Mouse (Mus musculus): ENCODE measurements around the gene Igf1r.

The Igf1r gene

GRCm38 (mm10) chr7:67958045-67958444, 5.4 kb downstream of the Igf1r start:
- no peak for DNase-seq

DNA sequence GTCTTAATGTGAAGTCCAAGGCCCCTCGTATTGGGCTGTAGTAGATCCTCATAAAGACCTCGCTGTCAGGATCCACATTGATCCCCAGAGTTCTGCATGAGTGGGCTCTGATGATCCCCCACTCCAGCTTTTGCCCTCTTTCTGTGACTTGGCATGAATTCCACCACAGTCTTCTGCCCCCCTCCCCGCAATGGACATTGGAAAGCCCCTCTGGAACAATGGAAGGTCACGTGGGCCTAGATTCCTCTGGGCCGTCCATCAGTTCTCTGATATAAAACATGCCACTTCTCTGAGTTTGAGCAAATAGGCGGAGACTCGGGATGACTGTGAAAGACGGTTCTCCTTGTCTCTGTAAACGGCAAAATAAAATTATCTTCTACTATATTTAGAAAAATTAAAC, 8.1 kb downstream of the Igf1r start:
- DNase-seq: peak in 1 of 2 experiments; percentile 3

- peak; percentile 89 to 91 for DNase-seq
Measured at GRCm38 (mm10) chr7:67961567-67962267, 9.1 kb downstream of the Igf1r start.

DNA sequence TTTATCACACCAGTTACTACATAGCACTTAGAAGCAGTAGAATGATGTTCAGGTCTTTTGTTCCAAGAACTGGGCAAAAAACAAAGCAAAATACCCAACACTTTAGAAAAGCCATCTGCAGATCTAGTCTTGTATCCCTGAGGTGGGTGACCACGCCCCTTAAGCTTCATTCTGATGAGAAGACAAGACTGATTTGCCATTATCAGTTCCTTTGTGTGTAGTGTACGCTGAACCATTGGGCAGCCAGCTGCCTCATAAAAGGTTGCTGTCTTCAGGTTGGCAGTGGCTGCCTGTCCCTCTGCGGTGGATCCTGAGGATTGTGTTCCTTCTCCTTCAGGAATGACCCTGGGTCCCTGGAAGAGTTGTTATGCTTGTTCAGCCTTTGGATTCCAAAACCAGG, 11.1 kb downstream of the Igf1r start:
- no peak for DNase-seq

DNA sequence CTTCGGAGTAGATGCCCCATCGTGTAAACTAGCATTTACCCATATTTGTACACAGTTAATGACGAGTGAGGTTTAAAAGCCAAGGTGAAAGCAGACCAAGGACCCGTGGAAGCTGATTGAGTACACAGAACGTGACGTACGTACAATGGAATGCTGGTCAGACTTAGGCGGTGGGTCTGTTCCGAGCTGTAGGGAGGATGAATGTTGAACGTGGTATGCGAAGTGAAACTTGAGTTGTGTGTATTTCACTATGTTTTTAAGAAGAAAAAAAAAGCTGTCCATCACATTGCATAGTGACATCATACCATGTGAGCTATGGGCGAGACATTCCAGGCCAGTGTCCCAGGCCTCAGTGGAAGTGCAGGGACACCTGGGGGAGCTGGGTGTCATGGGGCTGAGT, 15.8 kb downstream of the Igf1r start:
- no peak for DNase-seq

GRCm38 (mm10) chr7:67969076-67969475, 16.4 kb downstream of the Igf1r start:
- DNase-seq: no peak

GRCm38 (mm10) chr7:67973180-67974014, 20.8 kb downstream of the Igf1r start:
- DNase-seq: no peak

GRCm38 (mm10) chr7:67981956-67982355, 29.3 kb downstream of the Igf1r start:
- no peak for DNase-seq

DNA sequence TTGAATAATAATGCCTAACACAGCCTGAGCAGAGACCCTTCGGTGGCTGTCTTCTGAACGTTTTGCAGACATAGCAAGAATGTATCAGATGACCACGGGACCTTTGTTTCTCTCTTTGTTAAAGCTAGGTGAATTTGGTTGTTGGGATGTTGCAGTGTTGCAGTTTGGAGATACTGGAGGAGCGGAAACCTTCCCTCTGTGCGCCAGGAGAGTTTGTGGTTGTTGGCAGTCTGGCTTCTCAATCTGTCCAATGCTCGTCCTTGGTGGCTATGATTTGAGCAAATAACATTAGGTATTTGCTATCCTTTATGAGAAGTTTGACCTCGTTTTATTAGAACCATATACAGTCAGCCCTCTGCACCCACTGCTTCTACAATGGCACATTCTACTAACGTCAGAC, 30.2 kb downstream of the Igf1r start:
- DNase-seq: peak in 1 of 2 experiments; percentile 39

GRCm38 (mm10) chr7:67983451-67983850, 30.8 kb downstream of the Igf1r start:
- no peak for DNase-seq

DNA sequence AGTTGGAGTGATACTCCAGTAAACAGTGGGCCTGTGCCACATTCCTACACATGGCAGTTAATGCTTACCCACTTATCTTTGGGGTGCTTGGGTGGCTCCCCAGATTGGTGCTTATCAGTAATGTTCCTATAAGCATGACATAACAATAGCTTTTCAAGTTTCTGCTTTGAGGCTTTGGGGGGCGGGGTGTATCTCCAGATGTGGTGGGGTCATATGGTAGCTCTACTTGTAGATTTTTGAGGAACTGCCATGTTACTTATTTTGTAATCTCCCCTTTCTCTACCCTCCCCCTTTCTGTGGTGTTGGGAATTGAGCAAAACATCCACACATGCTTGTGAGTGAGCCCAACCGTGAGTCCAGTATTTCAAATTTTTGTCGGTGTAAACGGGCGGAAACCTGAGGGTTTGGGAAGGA, 32.4 kb downstream of the Igf1r start:
- no peak for DNase-seq

- DNase-seq: no peak
Measured at GRCm38 (mm10) chr7:67985511-67985910, 32.9 kb downstream of the Igf1r start.

- no peak for DNase-seq
Measured at GRCm38 (mm10) chr7:67986277-67986676, 33.6 kb downstream of the Igf1r start.

DNA sequence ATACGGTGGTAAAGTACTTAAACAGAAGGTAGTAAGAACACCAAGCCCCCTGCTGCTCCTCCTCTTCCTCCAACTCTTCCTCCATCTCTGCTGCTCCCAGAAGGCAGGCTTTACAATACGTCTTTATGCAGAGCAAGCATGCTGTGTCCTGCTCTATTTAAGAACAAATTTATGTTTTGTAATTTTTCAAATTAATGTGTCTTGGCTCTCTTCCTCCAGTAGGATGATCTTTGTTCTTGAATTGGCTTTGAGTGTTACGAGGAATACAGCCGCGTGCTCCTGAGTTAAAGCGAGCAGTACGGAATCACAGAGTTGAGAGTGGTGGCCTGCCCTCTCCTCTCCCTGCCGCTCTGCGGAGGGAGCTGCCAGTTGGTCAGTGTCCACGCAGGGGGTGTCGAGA, 34.2 kb downstream of the Igf1r start:
- DNase-seq: no peak

- DNase-seq: no peak
Measured at GRCm38 (mm10) chr7:67989376-67989775, 36.7 kb downstream of the Igf1r start.

DNA sequence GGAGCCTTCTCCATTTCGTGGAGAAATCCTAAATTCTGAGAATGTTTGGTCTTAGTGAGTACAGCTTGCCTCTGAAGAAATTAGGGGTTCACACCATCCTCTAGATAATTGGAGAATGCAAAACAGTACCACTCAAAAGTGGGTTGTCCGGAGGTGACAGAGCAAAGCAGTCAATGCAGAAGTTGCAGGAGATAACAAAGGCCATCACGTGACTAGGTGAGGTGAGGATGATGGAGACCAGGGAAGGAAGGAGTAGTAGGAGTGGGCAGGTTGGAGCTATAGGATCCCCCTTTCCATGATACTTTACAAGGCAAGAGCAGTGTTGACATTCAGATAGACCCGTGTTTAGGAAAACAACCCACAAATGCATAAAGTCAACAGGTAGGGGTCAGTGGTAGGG, 41.0 kb downstream of the Igf1r start:
- no peak for DNase-seq

GRCm38 (mm10) chr7:67994346-67994858, 41.8 kb downstream of the Igf1r start:
- no peak for DNase-seq

DNA sequence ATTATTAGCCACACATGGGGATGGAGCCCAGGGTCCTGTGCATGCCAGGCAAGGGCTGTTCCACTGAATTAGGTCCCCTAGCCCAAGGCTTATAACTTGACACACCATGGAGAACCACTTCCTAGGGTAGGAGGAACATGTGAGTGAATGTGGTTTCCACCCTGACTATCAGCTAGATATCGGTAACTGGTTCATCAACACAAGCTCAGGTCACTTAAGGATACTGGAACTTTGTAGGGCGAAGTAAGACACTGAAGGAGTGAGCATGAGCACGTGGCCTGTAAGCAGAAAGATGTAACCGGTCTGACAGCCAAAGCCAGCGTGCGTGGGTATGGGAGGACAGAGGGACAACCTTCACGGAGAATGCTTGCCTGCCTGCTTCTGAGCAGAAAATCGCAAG, 42.6 kb downstream of the Igf1r start:
- DNase-seq: no peak

- no peak for DNase-seq
Measured at GRCm38 (mm10) chr7:67996202-67996960, 43.8 kb downstream of the Igf1r start.

GRCm38 (mm10) chr7:68001269-68001668, 48.6 kb downstream of the Igf1r start:
- DNase-seq: no peak

- DNase-seq: no peak
Measured at GRCm38 (mm10) chr7:68006074-68006473, 53.4 kb downstream of the Igf1r start.

DNA sequence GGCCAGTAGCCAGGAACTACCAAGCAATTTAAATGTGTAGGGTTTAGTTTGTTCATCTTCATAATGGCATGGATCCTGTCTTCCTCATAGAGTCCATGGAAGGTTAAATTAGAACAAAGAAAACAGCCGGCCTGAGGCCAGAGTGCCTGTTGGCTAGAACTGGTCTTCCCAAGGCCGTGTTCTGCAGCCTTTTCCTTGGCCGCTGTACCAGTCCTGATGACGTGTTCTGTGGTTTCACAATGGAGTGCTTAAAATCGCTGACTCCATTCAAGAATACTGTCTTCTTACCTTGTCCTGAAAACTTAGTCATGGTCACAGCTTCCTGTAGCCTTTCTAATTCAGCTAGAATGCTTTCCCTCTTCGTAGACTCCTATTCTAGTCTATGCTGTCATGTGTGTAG, 53.9 kb downstream of the Igf1r start:
- DNase-seq: no peak

DNA sequence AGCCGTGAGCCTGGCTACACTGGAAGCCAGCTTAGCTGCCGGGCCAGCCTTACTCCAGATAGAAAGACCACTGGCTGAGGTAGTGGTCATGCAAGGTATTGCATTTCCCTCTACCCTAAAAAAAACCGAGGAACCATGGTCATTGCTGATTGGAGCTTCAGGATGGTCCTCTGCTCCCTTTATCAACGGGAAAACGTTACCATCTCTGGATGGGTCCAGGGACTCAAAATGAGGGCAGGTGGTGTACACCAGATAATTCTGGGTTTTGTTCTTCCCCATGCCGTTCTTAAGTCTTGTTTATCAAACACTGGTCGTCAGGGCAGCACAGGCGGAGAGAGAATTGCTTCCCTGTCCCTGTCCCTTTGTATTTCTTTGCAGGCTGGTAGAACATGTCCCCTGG, 57.0 kb downstream of the Igf1r start:
- DNase-seq: no peak
